Mouse (Mus musculus): ENCODE data around the gene Gm20547. TPM values are rescaled to one million over a fixed set of nuclear protein-coding genes. Genes with fewer than 3 reads are reported as not detected.
"Not testable (repeated sequence)": the region's sequence is repeated elsewhere in the genome, so short reads cannot be mapped to it uniquely, and the experiment has no call there.

Gene Gm20547
- polyA plus RNA-seq, 1 experiment from 2014 or later, result not detected

DNA sequence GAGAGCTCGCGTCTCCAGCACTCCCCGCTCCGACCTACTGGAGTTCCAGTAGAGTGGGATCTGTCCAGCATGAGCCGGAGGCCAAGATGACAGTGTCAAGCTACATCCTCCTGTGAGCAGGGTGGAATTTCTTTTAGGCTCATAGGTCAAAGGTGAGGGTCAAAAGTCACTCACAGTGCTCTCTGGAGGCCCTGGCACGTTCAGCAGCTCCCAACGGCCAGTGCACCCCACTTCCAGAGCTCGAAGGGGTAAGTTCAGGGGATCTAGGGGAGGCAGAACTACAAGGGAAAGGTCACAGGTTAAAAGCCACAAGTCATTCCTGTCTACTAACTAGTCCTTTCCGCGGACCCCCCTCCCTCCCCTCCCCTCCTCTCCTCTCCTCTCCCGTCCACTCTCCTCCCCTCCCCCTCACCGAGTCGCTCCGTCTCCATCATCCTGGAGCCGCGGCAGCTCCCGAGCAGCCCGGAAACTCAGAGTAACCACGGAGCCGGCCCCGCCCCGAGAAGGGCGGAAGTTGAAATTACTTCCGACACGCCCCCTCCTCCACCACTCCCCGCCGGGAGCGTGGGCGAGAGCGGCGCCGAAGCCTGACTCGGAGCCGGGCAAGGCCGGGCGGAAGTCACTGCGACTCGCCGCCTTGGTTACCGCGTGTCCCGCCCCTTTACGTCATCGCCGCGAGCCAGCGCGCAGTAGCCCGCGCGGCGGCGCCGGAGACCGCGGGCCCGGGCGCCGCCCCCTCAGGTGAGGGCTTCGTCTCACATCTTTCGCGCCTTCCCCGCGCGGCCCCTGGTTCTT, 31.9 kb downstream of the Gm20547 start, which contains the start of the genes Skiv2l and Nelfe:
TSS of gene Skiv2l (minus strand) at position 489 of the 795 bp plus-strand sequence.
TSS of gene Nelfe (plus strand) at position 670 of the 795 bp plus-strand sequence.
- WGBS (ENCODE audit: insufficient replicate concordance), result under 1% methylated on average over 65 of the region's 65 CpGs
- Histone ChIP-seq H3K4me2 (peak within 1 kb of the TSS; percentile 99), H3K27ac (peak within 1 kb of the TSS; percentile 83), H3K27me3 (no peaks in the 10 kb centered on the region), H3K36me3 (peaks cover 62% of the 10 kb centered on the region), H3K4me3 (replicated peaks) (peak within 1 kb of the TSS; percentile 91), H3K9ac (peak within 1 kb of the TSS; percentile 89), H3K9me3 (replicated peaks) (no peaks in the 10 kb centered on the region), H3K4me1 (replicated peaks) (peaks cover 48% of the 10 kb centered on the region)
- ATAC-seq (ENCODE audit: low read depth) (peak; percentile 94), DNase-seq (peak; percentile 97)

DNA sequence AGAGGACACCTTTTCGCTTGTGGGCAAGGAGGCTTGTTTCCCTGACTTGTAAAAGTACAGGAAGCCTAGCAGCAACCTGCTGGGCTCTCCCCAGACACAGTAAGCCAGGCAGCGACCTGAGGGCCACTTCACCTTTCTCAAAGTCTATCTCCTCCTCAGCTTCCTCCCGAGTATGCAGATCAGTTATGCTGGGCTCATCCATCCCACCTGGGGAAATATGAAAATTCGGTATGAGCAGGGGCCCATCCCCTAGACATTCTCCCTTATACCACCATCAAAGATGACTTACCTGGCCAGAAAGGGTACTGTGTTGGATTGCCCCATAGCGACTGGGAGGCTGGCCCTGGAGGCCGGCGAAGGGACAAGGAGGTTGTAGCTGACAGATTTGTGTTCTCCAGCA, 34.2 kb downstream of the Gm20547 start:
- no peak overlapping the region for H3K27ac ChIP-seq
- H3K9ac ChIP-seq, result no peak overlapping the region
- WGBS (ENCODE audit: insufficient replicate concordance), result 83% methylated on average over 7 of the region's 7 CpGs
- no peaks in the 10 kb centered on the region for H3K9me3 ChIP-seq (replicated peaks)
- peaks cover 34% of the 10 kb centered on the region for H3K4me1 ChIP-seq (replicated peaks)
- H3K36me3 ChIP-seq, result peaks cover 62% of the 10 kb centered on the region
- no peak overlapping the region for H3K4me3 ChIP-seq (replicated peaks)
- DNase-seq (no peak), ATAC-seq (ENCODE audit: low read depth) (no peak)
- no peak overlapping the region for H3K4me2 ChIP-seq
- no peaks in the 10 kb centered on the region for H3K27me3 ChIP-seq

DNA sequence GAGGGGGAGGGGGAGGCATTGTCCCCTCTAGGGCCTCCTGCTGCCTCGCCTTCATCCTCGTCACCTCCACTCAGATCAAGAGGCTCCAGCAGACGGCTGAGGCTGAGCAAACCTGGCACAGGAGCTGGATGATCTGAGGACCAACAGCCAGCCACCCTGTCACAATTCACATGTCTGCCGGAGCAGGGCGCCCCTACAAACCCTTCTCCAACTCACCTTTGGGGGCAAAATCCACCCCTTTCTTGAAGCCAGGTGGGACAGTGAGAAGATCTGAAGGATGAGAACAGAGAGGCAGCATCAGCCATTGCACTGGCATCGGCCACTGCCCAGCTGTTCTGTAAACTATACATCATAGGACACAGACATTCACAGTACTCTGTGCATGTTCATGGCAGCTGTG, 34.6 kb downstream of the Gm20547 start:
- Histone ChIP-seq H3K27me3 (no peaks in the 10 kb centered on the region), H3K36me3 (peaks cover 62% of the 10 kb centered on the region), H3K4me2 (no peak overlapping the region), H3K4me3 (replicated peaks) (no peak overlapping the region), H3K4me1 (replicated peaks) (peaks cover 30% of the 10 kb centered on the region), H3K27ac (no peak overlapping the region), H3K9me3 (replicated peaks) (no peaks in the 10 kb centered on the region), H3K9ac (no peak overlapping the region)
- DNase-seq, result no peak
- no peak for ATAC-seq (ENCODE audit: low read depth)
- WGBS (ENCODE audit: insufficient replicate concordance), result 85% methylated on average over 6 of the region's 6 CpGs

DNA sequence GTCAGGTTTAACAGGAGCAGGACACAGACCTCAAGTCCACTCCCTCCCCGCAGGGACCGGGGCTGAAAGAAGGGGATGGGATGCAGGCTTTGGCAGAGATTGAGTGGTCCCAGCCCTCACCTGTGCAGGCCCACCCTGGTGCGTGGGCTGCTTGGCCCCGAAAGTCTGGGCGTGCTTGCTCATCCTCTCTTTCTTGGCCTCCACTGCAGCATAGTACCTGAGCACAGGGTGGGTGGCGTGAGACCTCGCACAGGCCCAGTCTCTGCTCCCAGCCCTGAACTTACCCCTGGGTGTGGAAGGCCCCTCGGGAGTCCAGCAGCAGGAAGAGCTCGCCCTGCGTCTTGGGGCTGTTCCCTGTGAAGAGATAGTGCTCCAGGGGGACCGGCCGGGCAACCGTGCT, 37.0 kb downstream of the Gm20547 start:
- DNase-seq (no peak), ATAC-seq (ENCODE audit: low read depth) (no peak)
- Histone ChIP-seq H3K36me3 (peaks cover 84% of the 10 kb centered on the region), H3K4me3 (replicated peaks) (no peak overlapping the region), H3K27ac (no peak overlapping the region), H3K9me3 (replicated peaks) (no peaks in the 10 kb centered on the region), H3K27me3 (no peaks in the 10 kb centered on the region), H3K4me2 (no peak overlapping the region), H3K9ac (no peak overlapping the region), H3K4me1 (replicated peaks) (peaks cover 32% of the 10 kb centered on the region)
- 86% methylated on average over 13 of the region's 13 CpGs for WGBS (ENCODE audit: insufficient replicate concordance)

DNA sequence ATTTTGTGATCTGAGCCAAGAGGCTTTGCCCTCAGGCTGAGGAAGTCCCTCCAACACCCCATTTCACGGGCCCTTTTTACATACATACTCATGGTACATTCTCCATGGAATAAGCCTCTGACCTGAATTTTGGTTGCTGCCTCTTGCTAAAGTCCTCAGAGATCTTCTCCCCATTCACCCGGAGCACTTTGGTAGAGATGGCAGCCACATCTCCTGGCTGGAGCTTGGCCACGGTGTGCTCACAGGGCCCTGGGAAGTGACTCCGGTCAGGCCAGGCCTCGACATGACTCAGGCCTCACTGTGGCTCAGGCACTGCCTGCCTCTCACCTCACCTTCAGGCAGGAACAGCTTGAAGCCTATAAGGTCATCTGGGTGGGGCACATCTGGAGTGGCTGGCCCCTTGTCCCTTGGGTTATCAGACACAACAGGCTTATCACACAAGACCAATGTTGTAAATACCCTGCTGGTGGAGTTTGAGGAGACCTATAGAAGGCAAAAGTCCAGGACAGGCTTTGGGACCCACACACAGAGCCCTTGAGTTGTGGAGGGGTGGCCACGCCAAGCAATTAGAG, 41.0 kb downstream of the Gm20547 start:
- Histone ChIP-seq H3K4me1 (replicated peaks) (peaks cover 45% of the 10 kb centered on the region), H3K9ac (peak overlapping the region; percentile 47), H3K27ac (peak overlapping the region; percentile 71), H3K36me3 (peaks cover 74% of the 10 kb centered on the region), H3K4me3 (replicated peaks) (no peak overlapping the region), H3K27me3 (no peaks in the 10 kb centered on the region), H3K4me2 (peak overlapping the region; percentile 24), H3K9me3 (replicated peaks) (no peaks in the 10 kb centered on the region)
- WGBS (ENCODE audit: insufficient replicate concordance), result 74% methylated on average over 6 of the region's 6 CpGs
- DNase-seq (peak; percentile 32), ATAC-seq (ENCODE audit: low read depth) (peak; percentile 26; the same call in 1 of the 2 replicates)

DNA sequence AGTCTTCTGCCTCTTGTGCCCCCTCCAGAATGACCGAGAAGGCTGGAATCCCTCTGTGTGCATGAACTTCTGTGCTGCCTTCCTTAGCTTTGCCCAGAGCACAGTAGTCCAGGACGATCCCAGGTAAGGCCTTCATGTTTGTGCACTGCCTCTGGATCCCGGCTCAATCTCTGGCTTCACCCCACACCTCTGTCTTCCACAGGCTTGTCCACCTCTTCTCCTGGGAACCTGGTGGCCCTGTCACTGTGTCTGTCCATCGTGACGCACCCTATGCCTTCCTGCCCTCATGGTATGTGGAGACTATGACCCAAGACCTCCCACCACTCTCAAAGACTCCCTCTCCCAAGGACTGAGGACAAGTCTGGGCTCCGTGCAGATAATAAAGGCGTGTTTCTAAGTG, 43.1 kb downstream of the Gm20547 start:
- H3K9me3 ChIP-seq (replicated peaks), result no peaks in the 10 kb centered on the region
- H3K27me3 ChIP-seq, result no peaks in the 10 kb centered on the region
- DNase-seq (no peak), ATAC-seq (ENCODE audit: low read depth) (no peak)
- peaks cover 60% of the 10 kb centered on the region for H3K36me3 ChIP-seq
- peak overlapping the region; percentile 29 for H3K27ac ChIP-seq
- H3K4me1 ChIP-seq (replicated peaks), result peaks cover 52% of the 10 kb centered on the region
- peak overlapping the region; percentile 32; the same call in 1 of the 2 replicates for H3K4me2 ChIP-seq
- WGBS (ENCODE audit: insufficient replicate concordance), result 82% methylated on average over 7 of the region's 7 CpGs
- peak overlapping the region; percentile 19; the same call in 1 of the 2 replicates for H3K4me3 ChIP-seq (replicated peaks)
- H3K9ac ChIP-seq, result no peak overlapping the region

DNA sequence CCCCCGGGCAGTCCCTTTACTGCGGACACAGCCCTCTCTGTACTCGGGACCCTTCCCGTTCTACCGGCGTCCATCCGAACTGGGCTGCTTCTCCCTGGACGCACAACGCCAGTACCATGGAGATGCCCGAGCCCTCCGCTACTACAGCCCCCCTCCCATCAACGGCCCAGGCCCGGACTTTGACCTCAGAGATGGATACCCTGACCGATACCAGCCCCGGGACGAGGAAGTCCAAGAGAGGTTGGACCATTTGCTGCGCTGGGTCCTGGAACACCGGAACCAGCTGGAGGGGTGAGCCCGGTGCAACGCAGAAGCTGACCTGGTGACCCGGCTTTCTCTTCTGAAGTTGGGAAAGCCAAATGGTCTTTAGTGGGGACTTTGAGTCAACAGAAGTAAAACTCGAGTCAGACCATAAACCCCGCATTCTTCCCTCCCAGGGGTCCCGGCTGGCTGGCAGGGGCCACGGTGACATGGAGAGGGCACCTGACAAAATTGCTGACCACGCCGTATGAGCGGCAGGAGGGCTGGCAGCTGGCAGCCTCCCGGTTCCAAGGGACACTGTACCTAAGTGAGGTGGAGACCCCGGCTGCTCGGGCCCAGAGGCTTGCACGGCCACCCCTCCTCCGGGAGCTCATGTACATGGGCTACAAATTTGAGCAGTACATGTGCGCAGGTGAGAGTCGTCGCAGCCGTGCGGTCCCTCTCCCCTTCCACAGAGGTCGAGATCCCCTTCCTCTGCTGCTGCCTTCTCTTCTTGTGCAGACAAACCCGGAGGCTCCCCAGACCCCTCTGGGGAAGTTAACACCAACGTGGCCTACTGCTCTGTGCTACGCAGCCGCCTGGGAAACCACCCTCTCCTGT, 44.1 kb downstream of the Gm20547 start:
- Histone ChIP-seq H3K4me1 (replicated peaks) (peaks cover 52% of the 10 kb centered on the region), H3K9me3 (replicated peaks) (no peaks in the 10 kb centered on the region), H3K36me3 (peaks cover 60% of the 10 kb centered on the region), H3K27ac (peak overlapping the region; percentile 82), H3K27me3 (no peaks in the 10 kb centered on the region), H3K9ac (peak overlapping the region; percentile 85), H3K4me2 (peak overlapping the region; percentile 99), H3K4me3 (replicated peaks) (peak overlapping the region; percentile 83)
- 33% methylated on average over 43 of the region's 43 CpGs for WGBS (ENCODE audit: insufficient replicate concordance)
- no peak for DNase-seq
- peak; percentile 1; the same call in 1 of the 2 replicates for ATAC-seq (ENCODE audit: low read depth)

DNA sequence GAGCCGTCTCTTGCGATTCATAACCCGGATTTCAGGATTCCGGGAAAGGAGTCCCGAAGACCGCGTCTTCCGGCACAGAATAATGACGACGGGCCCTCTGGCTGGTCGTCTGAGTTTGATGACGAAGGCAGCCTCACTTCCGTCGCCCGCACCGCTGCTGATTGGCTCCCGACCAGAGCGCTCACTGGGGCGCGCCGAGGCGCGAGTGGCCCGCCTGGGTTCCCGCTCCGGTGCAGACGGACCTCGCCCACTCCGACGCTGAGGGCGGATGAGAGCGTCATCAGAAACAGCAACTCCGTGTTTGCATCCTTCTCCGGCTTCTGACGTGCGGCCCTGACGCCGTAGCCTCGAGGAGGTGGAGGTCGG, 45.0 kb downstream of the Gm20547 start, which contains the start of the genes Stk19 and Dxo:
TSS of gene Stk19 (minus strand) at position 90 of the 366 bp plus-strand sequence.
TSS of gene Dxo (plus strand) at position 164 of the 366 bp plus-strand sequence.
- Histone ChIP-seq H3K27ac (peak within 1 kb of the TSS; percentile 82), H3K27me3 (no peaks in the 10 kb centered on the region), H3K9me3 (replicated peaks) (no peaks in the 10 kb centered on the region), H3K9ac (peak within 1 kb of the TSS; percentile 85), H3K36me3 (peaks cover 60% of the 10 kb centered on the region), H3K4me1 (replicated peaks) (peaks cover 52% of the 10 kb centered on the region), H3K4me2 (peak within 1 kb of the TSS; percentile 99), H3K4me3 (replicated peaks) (peak within 1 kb of the TSS; percentile 83)
- ATAC-seq (ENCODE audit: low read depth) (peak; percentile 93), DNase-seq (peak; percentile 96)
- WGBS (ENCODE audit: insufficient replicate concordance), result under 1% methylated on average over 40 of the region's 40 CpGs

DNA sequence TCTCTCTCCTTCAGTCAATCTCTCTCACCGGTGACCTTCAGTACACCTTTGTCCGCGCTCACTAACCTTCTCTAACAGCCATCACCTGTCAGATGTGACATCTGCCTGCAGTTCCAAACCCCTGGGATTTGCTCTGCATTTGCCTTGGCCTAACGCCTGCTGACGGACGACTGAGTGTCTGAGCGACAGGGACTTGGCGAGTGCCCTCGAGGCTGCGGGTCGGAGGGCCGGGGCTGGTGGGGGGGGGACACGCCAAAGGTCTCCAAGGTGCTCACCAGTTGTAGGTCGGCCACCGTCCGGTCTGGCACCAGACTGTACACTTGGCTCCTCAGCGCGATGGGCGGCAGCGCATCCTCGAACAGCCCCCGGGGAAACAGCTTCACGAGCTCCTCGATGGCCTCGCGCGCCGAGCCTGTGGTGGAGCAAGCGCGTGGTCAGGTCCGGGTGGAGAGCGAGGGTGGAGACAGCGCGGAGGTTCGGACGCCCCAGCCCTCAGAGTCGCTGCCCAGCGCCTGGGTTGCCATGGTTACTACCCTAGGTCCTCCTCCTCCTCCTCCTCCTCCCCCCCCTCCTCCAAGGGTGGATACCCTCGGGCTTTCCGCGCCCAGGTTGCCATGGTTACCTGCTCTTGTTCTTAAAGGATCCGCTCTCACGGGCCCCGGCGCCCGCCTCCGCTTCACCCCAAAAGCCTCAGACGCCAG, 45.5 kb downstream of the Gm20547 start:
- DNase-seq, result peak; percentile 81
- Histone ChIP-seq H3K4me2 (peak overlapping the region; percentile 99), H3K4me1 (replicated peaks) (peaks cover 47% of the 10 kb centered on the region), H3K27me3 (no peaks in the 10 kb centered on the region), H3K36me3 (peaks cover 59% of the 10 kb centered on the region), H3K27ac (peak overlapping the region; percentile 76), H3K9me3 (replicated peaks) (no peaks in the 10 kb centered on the region), H3K4me3 (replicated peaks) (peak overlapping the region; percentile 83), H3K9ac (peak overlapping the region; percentile 85)
- 5% methylated on average over 48 of the region's 48 CpGs for WGBS (ENCODE audit: insufficient replicate concordance)
- ATAC-seq (ENCODE audit: low read depth), result peak; percentile 80

DNA sequence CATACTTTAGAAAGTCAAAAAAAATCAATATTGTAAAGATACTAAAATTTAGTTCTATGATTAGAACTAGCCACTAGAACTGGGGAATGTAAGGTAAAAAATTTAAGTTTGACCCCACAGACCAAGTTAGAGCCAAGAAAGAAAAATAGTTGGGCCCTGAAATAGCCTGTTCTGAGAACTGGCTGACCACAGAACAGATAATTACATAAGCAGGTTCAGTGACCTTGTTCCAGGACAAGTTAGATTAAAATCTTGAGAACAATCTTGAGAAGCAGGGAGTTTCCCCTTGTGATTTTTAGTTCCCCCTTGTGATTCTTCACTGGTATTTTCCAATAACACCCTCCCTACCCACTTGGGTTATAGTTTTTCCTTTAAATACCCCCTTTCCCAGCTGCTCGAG, 51.1 kb downstream of the Gm20547 start:
- not testable (repeated sequence) for H3K27ac ChIP-seq, H3K4me2 ChIP-seq
- H3K36me3 ChIP-seq, result peaks cover 81% of the 10 kb centered on the region

More for the DNA sequence above, 51.1 kb downstream of the Gm20547 start:
- not testable (repeated sequence) for H3K4me1 ChIP-seq (replicated peaks); H3K27me3 ChIP-seq; H3K4me3 ChIP-seq (replicated peaks); H3K9ac ChIP-seq; ATAC-seq (ENCODE audit: low read depth); DNase-seq; H3K9me3 ChIP-seq (replicated peaks)
- WGBS (ENCODE audit: insufficient replicate concordance), result 66% methylated on average over 1 of the region's 1 CpGs
